Mouse (Mus musculus): Measurements from ENCODE around the gene Rcbtb1. TPM values are rescaled to one million over a fixed set of nuclear protein-coding genes. Genes with fewer than 3 reads are reported as not detected.
"Not testable (repeated sequence)": the region's sequence is repeated elsewhere in the genome, so short reads cannot be mapped to it uniquely, and the experiment has no call there.

Rcbtb1 gene
- polyA plus RNA-seq, 1 experiment from 2014 or later: 22.9 TPM

GRCm38 (mm10) chr14:59229822-59230221 is 28.8 kb downstream of the Rcbtb1 start:
- H3K27me3 ChIP-seq (ENCODE audit: control insufficient read depth, insufficient read depth, low read length): peaks cover 66% of the 10 kb centered on the region
- H3K4me2 ChIP-seq (ENCODE audit: low read length): no peak overlapping the region
- no peaks in the 10 kb centered on the region for H3K9me3 ChIP-seq (ENCODE audit: control insufficient read depth, low read length)
- no peak overlapping the region for H3K27ac ChIP-seq (replicated peaks in 1 of 2; ENCODE audit: control insufficient read depth in 1 of 2, insufficient read depth in 1 of 2, low read depth in 2 of 2, low read length in 2 of 2)
- ATAC-seq (ENCODE audit: insufficient number of reproducible peaks, insufficient read depth, low FRiP score, low read depth): no peak
- H3K36me3 ChIP-seq (ENCODE audit: control insufficient read depth, insufficient read depth, low read length): peaks cover 73% of the 10 kb centered on the region
- no peak overlapping the region for H3K9ac ChIP-seq (ENCODE audit: low read length)
- H3K4me3 ChIP-seq (ENCODE audit: control insufficient read depth in 1 of 2, insufficient read depth in 1 of 2, low read depth in 1 of 2, low read length in 2 of 2): no peak overlapping the region
- peaks cover 0 to 10% of the 10 kb centered on the region in 2 experiments; a peak in 1 of 4 replicates for H3K4me1 ChIP-seq (ENCODE audit: control insufficient read depth in 2 of 2, insufficient read depth in 2 of 2, low read length in 2 of 2)
- 89% methylated on average over 3 of the region's 3 CpGs for WGBS

DNA sequence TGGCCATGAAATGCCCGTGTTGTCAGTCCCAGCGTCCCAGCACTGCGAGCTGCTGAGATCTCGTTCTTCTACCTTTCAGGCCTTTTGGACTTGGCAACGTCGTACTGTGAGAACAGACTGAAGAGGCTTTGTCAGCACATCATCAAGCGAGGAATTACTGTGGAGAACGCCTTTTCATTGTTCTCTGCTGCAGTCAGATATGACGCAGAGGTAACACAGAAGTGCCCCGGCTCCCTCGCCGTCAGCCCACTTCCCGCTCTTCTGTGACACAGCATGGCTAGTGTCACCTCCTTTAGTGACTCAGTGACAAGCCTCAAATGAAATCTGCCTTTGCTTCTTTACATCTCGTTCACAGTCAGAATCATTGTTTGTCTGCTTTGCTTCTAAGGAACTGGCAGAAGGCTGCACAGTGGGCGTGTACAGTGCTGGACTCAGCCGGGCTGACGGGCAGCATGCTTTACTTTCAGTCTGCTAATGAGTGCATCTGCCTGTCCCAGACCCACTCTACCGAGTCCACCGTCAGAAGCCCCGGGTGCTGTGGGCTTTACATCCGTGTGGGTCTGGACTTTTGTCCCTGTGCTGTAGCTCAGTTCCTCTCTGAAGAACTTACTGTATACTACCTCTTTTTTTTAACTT is 29.4 kb downstream of the Rcbtb1 start:
- Histone ChIP-seq H3K27ac (replicated peaks in 1 of 2; ENCODE audit: control insufficient read depth in 1 of 2, insufficient read depth in 1 of 2, low read depth in 2 of 2, low read length in 2 of 2) (no peak overlapping the region), H3K4me3 (ENCODE audit: control insufficient read depth in 1 of 2, insufficient read depth in 1 of 2, low read depth in 1 of 2, low read length in 2 of 2) (peak overlapping the region in 1 of 2 experiments; percentile 11; a peak in 1 of 4 replicates), H3K36me3 (ENCODE audit: control insufficient read depth, insufficient read depth, low read length) (peaks cover 77% of the 10 kb centered on the region), H3K4me2 (ENCODE audit: low read length) (peak overlapping the region; percentile 55), H3K9ac (ENCODE audit: low read length) (no peak overlapping the region), H3K9me3 (ENCODE audit: control insufficient read depth, low read length) (no peaks in the 10 kb centered on the region), H3K27me3 (ENCODE audit: control insufficient read depth, insufficient read depth, low read length) (peaks cover 70% of the 10 kb centered on the region), H3K4me1 (ENCODE audit: control insufficient read depth in 2 of 2, insufficient read depth in 2 of 2, low read length in 2 of 2) (peaks cover 0 to 10% of the 10 kb centered on the region in 2 experiments; a peak in 1 of 4 replicates)
- ATAC-seq (ENCODE audit: insufficient number of reproducible peaks, insufficient read depth, low FRiP score, low read depth): peak; percentile 78
- WGBS: 39% methylated on average over 21 of the region's 21 CpGs

DNA sequence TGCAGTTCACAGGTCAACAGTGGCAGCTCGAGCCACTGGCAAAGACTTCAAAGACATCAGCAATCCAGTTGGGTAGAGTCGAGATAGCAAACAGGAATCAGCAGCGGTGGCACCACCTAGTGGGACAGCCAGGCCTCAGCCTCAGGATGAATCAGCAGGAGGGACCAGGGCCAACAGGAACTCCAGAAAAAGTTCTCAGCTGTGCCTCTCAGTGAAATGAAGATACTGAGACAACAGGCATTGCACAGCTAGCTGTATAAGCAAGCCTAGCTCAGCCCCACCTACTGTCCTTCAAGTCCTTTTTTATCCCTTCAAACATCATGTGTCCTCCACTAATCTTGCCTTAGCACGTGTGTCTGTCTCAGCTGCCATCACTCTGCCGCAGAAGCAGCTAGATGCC is 31.0 kb downstream of the Rcbtb1 start:
- WGBS: 30% methylated on average over 5 of the region's 5 CpGs
- H3K4me2 ChIP-seq (ENCODE audit: low read length): no peak overlapping the region
- H3K9ac ChIP-seq (ENCODE audit: low read length): no peak overlapping the region
- no peak overlapping the region for H3K27ac ChIP-seq (replicated peaks in 1 of 2; ENCODE audit: control insufficient read depth in 1 of 2, insufficient read depth in 1 of 2, low read depth in 2 of 2, low read length in 2 of 2)
- peaks cover 0 to 10% of the 10 kb centered on the region in 2 experiments; a peak in 1 of 4 replicates for H3K4me1 ChIP-seq (ENCODE audit: control insufficient read depth in 2 of 2, insufficient read depth in 2 of 2, low read length in 2 of 2)
- H3K36me3 ChIP-seq (ENCODE audit: control insufficient read depth, insufficient read depth, low read length): peaks cover 68% of the 10 kb centered on the region
- H3K4me3 ChIP-seq (ENCODE audit: control insufficient read depth in 1 of 2, insufficient read depth in 1 of 2, low read depth in 1 of 2, low read length in 2 of 2): no peak overlapping the region
- no peak for ATAC-seq (ENCODE audit: insufficient number of reproducible peaks, insufficient read depth, low FRiP score, low read depth)
- H3K9me3 ChIP-seq (ENCODE audit: control insufficient read depth, low read length): no peaks in the 10 kb centered on the region
- peaks cover 65% of the 10 kb centered on the region for H3K27me3 ChIP-seq (ENCODE audit: control insufficient read depth, insufficient read depth, low read length)

DNA sequence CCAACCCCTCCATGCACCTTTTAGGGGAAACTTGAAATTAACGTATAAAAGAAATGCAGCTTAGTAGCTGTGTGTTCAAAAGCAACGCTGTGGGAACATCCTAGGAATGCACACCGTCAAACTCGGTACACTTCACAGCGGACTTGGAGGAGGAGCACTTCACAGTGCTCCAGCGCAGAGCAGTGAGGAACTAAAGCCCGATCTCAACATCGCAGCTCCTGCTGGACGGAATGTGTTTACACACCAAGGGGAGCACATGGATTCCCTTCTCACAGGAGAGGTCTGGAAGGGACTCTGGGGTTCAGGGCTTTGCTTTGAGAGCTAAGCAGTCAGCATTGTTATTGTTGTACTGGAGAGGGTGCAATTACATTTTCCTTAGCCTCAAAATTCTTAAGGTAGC is 32.6 kb downstream of the Rcbtb1 start:
- H3K36me3 ChIP-seq (ENCODE audit: control insufficient read depth, insufficient read depth, low read length): peaks cover 65% of the 10 kb centered on the region
- no peak overlapping the region for H3K27ac ChIP-seq (replicated peaks in 1 of 2; ENCODE audit: control insufficient read depth in 1 of 2, insufficient read depth in 1 of 2, low read depth in 2 of 2, low read length in 2 of 2)
- WGBS: 87% methylated on average over 9 of the region's 9 CpGs
- H3K4me2 ChIP-seq (ENCODE audit: low read length): no peak overlapping the region
- no peak overlapping the region for H3K9ac ChIP-seq (ENCODE audit: low read length)
- peaks cover 50% of the 10 kb centered on the region for H3K27me3 ChIP-seq (ENCODE audit: control insufficient read depth, insufficient read depth, low read length)
- peaks cover 0 to 10% of the 10 kb centered on the region in 2 experiments; a peak in 1 of 4 replicates for H3K4me1 ChIP-seq (ENCODE audit: control insufficient read depth in 2 of 2, insufficient read depth in 2 of 2, low read length in 2 of 2)
- H3K9me3 ChIP-seq (ENCODE audit: control insufficient read depth, low read length): no peaks in the 10 kb centered on the region
- no peak for ATAC-seq (ENCODE audit: insufficient number of reproducible peaks, insufficient read depth, low FRiP score, low read depth)
- no peak overlapping the region for H3K4me3 ChIP-seq (ENCODE audit: control insufficient read depth in 1 of 2, insufficient read depth in 1 of 2, low read depth in 1 of 2, low read length in 2 of 2)

- H3K27ac ChIP-seq (replicated peaks in 1 of 2; ENCODE audit: control insufficient read depth in 1 of 2, insufficient read depth in 1 of 2, low read depth in 2 of 2, low read length in 2 of 2); H3K36me3 ChIP-seq (ENCODE audit: control insufficient read depth, insufficient read depth, low read length); H3K4me2 ChIP-seq (ENCODE audit: low read length); ATAC-seq (ENCODE audit: insufficient number of reproducible peaks, insufficient read depth, low FRiP score, low read depth); H3K4me3 ChIP-seq (ENCODE audit: control insufficient read depth in 1 of 2, insufficient read depth in 1 of 2, low read depth in 1 of 2, low read length in 2 of 2); H3K9ac ChIP-seq (ENCODE audit: low read length); H3K27me3 ChIP-seq (ENCODE audit: control insufficient read depth, insufficient read depth, low read length); H3K4me1 ChIP-seq (ENCODE audit: control insufficient read depth in 2 of 2, insufficient read depth in 2 of 2, low read length in 2 of 2); H3K9me3 ChIP-seq (ENCODE audit: control insufficient read depth, low read length): not testable (repeated sequence)
- WGBS: 56% methylated on average over 5 of the region's 5 CpGs
These were observed 49.3 kb downstream of the Rcbtb1 start for GRCm38 (mm10) chr14:59250350-59250749.

- not testable (repeated sequence) for ATAC-seq (ENCODE audit: insufficient number of reproducible peaks, insufficient read depth, low FRiP score, low read depth)
These were observed 54.9 kb downstream of the Rcbtb1 start for GRCm38 (mm10) chr14:59255861-59256260.

GRCm38 (mm10) chr14:59260056-59260455 is 59.0 kb downstream of the Rcbtb1 start, which contains the start of gene Gm6904:
Gene Gm6904, minus strand, starts transcription at chr14:59260216.
- ATAC-seq (ENCODE audit: insufficient number of reproducible peaks, insufficient read depth, low FRiP score, low read depth): no peak
- no peak within 1 kb of the TSS for H3K4me3 ChIP-seq (ENCODE audit: control insufficient read depth in 1 of 2, insufficient read depth in 1 of 2, low read depth in 1 of 2, low read length in 2 of 2)
- no peaks in the 10 kb centered on the region for H3K9me3 ChIP-seq (ENCODE audit: control insufficient read depth, low read length)
- no peaks in the 10 kb centered on the region for H3K27me3 ChIP-seq (ENCODE audit: control insufficient read depth, insufficient read depth, low read length)
- no peak within 1 kb of the TSS for H3K9ac ChIP-seq (ENCODE audit: low read length)
- H3K4me2 ChIP-seq (ENCODE audit: low read length): no peak within 1 kb of the TSS
- no peaks in the 10 kb centered on the region for H3K36me3 ChIP-seq (ENCODE audit: control insufficient read depth, insufficient read depth, low read length)
- no peak within 1 kb of the TSS for H3K27ac ChIP-seq (replicated peaks in 1 of 2; ENCODE audit: control insufficient read depth in 1 of 2, insufficient read depth in 1 of 2, low read depth in 2 of 2, low read length in 2 of 2)
- no peaks in the 10 kb centered on the region for H3K4me1 ChIP-seq (ENCODE audit: control insufficient read depth in 2 of 2, insufficient read depth in 2 of 2, low read length in 2 of 2)
- 49% methylated on average over 3 of the region's 3 CpGs for WGBS

More at GRCm38 (mm10) chr14:59255861-59256260, 54.9 kb downstream of the Rcbtb1 start:
- not testable (repeated sequence) for H3K9me3 ChIP-seq (ENCODE audit: control insufficient read depth, low read length); H3K4me2 ChIP-seq (ENCODE audit: low read length); H3K9ac ChIP-seq (ENCODE audit: low read length); H3K27me3 ChIP-seq (ENCODE audit: control insufficient read depth, insufficient read depth, low read length); H3K4me1 ChIP-seq (ENCODE audit: control insufficient read depth in 2 of 2, insufficient read depth in 2 of 2, low read length in 2 of 2); H3K36me3 ChIP-seq (ENCODE audit: control insufficient read depth, insufficient read depth, low read length); H3K4me3 ChIP-seq (ENCODE audit: control insufficient read depth in 1 of 2, insufficient read depth in 1 of 2, low read depth in 1 of 2, low read length in 2 of 2); H3K27ac ChIP-seq (replicated peaks in 1 of 2; ENCODE audit: control insufficient read depth in 1 of 2, insufficient read depth in 1 of 2, low read depth in 2 of 2, low read length in 2 of 2)
- WGBS: 77% methylated on average over 1 of the region's 1 CpGs

DNA sequence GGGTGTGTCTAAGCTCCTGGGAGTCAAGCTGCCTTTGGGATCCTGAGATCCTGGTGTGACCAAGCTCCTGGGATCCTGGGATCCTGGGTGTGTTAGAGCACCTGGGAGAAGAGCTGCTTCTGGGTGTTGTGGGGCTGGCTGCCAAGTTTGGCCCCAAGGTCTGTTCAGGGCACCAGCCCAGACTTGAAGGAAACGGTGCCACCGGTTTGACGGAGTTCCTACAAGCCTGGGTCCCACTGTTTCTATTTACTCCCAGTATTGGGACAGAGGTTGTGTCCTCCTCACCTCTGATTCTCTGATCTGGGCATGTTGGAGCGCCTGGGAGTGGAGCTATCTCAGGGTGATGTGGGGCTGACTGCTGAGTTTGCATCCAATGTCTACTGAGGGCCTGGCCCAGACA is 74.0 kb downstream of the Rcbtb1 start:
- not testable (repeated sequence) for H3K27ac ChIP-seq (replicated peaks in 1 of 2; ENCODE audit: control insufficient read depth in 1 of 2, insufficient read depth in 1 of 2, low read depth in 2 of 2, low read length in 2 of 2); H3K4me2 ChIP-seq (ENCODE audit: low read length); H3K9me3 ChIP-seq (ENCODE audit: control insufficient read depth, low read length); H3K9ac ChIP-seq (ENCODE audit: low read length); H3K27me3 ChIP-seq (ENCODE audit: control insufficient read depth, insufficient read depth, low read length); H3K4me3 ChIP-seq (ENCODE audit: control insufficient read depth in 1 of 2, insufficient read depth in 1 of 2, low read depth in 1 of 2, low read length in 2 of 2); H3K4me1 ChIP-seq (ENCODE audit: control insufficient read depth in 2 of 2, insufficient read depth in 2 of 2, low read length in 2 of 2); ATAC-seq (ENCODE audit: insufficient number of reproducible peaks, insufficient read depth, low FRiP score, low read depth); H3K36me3 ChIP-seq (ENCODE audit: control insufficient read depth, insufficient read depth, low read length)
- WGBS: 91% methylated on average over 4 of the region's 4 CpGs

Measured in heart, embryonic 14.5 days (tissue).